Mouse (Mus musculus): ENCODE measurements around the gene Tas2r119.

DNA sequence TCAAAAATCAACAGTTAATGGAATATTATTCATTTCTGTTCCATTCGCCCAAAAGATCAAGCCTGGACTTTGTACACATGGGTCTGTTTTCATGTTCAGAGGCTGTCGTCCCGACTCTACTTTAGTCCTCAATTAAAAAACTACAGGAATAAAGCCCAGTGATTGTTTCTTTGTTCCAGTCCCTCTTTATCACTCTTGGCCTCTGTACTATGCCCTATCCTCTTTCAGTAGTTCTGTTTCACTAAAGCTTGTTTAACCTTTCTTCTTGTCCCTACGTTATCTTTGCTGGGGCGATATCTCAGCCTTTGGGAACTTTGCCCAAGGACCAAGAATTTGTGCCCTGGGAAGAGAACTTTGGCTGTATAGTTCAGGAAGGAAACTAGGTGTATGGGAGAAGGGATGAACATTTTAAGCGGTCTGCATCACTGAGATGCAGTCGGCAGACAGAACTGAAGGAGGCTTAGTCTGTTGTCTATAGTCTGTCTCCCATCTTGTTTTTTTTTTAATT is 49.9 kb downstream of the Tas2r119 start:
- TF ChIP-seq POLR2A (IDR thresholded peaks at IDR 0.05; ENCODE audit: low read depth, low read length) (no peak), CTCF (IDR thresholded peaks at IDR 0.05; ENCODE audit: extremely low read depth, insufficient read length, insufficient replicate concordance, low read depth, low read length) (no peak)
